Mouse (Mus musculus) layer of hippocampus, postnatal 10 days (tissue): ENCODE measurements around the gene Lama5. TPM values are rescaled to one million over a fixed set of nuclear protein-coding genes. Genes with fewer than 3 reads are reported as not detected.
A peak's percentile ranks its signal among the peaks of the same experiment; 100 is the strongest.
"Not testable (repeated sequence)": the region's sequence is repeated elsewhere in the genome, so short reads cannot be mapped to it uniquely, and the experiment has no call there.

Experiments
- DNase-seq, 2 experiments: peaks; one replicate each; pipeline ENCODE4 v3.0.0; 2021; ENCODE audit warnings: low spot score in 2 of 2
- total RNA-seq, 2 experiments: library from RNA; stranded (reverse); gene quantifications; 2 replicates each; pipeline ENCODE4 v1.2.3; 2021

The Lama5 gene
- total RNA-seq, 2 experiments from 2014 or later, result 8.1 to 9.6 TPM

DNA sequence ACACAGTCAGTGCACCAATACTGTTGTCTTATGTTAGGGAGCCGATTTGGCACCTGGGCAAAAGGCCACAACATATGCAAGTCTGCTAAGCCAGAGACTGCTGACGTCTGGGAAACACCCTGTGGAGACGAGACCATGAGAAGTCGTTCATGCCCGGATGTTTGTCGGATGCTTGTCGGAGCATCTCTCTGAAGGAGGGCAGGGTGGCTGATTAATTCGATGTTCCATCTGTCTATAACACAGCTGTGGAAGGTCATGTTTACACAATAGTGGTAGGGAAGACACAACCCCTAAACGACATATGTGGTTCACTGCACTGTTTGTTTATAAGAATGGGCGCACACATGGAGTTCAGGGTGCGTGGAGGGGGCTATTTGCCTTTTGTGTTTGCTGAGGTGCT, 25.0 kb downstream of the Lama5 start:
- no peak for DNase-seq

- DNase-seq, result no peak
Measured at GRCm38 (mm10) chr2:180198782-180199181, 26.9 kb downstream of the Lama5 start.

GRCm38 (mm10) chr2:180197323-180198037, 28.2 kb downstream of the Lama5 start:
- no peak for DNase-seq

DNA sequence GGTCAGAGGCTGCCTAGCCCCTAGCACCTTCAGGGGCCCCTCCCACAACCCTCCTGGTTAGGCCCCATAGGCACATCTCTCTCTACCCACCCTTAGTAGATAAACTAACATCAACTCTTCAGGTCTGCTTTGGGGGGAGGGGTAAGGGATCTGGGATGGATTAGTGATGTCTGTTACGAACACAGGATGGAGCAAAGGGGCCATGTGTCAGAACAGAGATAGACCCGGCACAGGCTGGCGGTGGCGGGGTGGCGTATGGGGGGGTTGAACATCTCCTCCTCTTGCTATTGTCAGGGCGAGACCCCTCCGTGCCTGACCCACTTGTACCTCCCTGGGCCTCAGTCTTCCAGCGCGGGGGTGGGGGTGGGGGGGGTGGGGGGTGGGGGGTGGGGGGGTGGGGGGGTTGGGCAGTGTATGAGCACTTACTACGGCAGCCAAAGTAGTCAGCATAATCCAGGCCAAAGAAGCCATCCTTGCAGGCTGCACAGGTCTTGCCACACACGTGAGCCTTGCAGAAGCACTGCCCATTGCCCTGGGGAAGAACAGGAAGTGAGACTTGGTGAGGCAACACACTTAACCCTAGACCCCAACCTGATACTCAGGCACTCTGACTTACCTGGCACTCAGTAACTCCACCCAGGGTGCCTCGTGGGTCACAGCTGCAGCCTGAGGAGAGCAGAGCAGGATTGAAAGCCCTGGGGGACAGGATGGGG, 28.9 kb downstream of the Lama5 start:
- no peak for DNase-seq

DNA sequence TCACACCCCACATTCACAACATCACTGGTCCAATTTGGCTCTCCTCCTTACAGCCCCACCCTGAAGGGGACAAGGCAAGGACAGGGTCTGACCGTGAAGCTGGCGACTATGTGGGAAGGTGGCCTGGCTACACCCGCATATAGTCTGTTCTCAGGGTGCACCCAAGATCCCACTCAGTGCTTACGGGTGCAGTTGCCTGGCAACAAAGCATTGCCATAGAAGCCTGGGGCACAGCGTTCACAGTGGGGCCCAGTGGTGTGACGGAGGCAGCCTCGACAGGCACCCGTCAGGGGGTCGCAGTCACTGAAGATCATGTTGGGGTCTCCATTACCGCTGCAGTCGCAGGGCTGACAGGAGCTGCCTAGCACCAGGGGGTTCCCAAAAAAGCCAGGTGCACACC, 38.3 kb downstream of the Lama5 start:
- DNase-seq, result no peak

GRCm38 (mm10) chr2:180185686-180186085, 40.0 kb downstream of the Lama5 start:
- DNase-seq, result no peak

DNA sequence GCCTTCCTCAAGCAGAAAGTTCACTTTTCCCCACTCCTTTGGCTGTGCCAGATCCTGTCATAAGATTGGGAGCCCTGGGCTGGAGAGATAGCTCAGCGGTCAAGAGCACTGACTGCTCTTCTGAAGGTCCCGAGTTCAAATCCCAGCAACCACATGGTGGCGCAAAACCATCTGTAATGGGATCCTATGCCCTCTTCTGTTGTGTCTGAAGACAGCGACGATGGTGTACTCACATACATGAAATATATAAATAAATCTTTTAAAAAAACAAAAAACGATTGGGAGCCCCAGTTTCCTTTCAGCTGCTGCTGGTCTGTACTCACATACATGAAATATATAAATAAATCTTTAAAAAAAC, 40.9 kb downstream of the Lama5 start:
- no peak for DNase-seq

GRCm38 (mm10) chr2:180184011-180184751, 41.5 kb downstream of the Lama5 start:
- peak in 1 of 2 experiments; percentile 61 for DNase-seq

GRCm38 (mm10) chr2:180181542-180181941, 44.1 kb downstream of the Lama5 start:
- DNase-seq, result no peak

- DNase-seq, result no peak
Measured at GRCm38 (mm10) chr2:180175725-180176124, 49.9 kb downstream of the Lama5 start.

DNA sequence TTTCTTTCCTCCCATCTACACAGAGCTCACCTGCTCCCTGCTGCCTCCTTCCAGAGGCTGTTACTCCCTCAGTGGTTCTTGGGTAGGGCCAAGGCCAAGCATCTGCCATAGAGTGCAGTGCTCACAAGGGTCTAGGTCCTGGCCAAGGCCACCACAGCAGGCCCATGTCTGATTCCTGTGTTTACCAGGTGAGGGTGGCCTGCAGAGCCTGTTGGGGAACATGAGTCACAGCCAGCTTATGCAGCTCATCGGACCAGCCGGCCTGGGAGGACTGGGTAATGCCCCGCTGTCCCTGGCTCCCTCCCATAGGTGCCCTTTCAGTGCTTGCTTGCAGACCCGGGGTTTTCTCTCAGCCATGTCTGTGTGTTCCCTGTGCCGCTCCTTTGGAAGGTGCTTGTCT, 51.5 kb downstream of the Lama5 start:
- DNase-seq, result no peak

DNA sequence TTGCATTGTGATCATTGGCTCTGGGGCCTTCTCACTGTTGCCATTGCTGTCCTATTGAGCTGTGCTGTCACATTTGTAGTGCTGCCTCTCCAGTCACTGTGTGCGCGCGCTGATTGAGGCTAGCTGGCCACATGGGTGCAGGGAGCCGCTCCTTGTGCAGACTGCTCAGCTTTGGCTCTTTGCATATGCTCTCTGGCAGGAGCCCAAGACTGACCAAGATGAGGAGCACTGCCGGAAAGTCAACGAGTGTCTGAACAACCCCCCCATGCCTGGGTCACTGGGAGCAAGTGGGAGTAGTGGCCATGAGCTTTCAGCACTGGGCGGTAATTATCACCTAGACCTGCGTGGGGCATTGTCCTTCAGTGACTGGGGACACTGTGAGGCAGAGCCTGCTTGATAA, 51.9 kb downstream of the Lama5 start:
- not testable (repeated sequence) for DNase-seq

DNA sequence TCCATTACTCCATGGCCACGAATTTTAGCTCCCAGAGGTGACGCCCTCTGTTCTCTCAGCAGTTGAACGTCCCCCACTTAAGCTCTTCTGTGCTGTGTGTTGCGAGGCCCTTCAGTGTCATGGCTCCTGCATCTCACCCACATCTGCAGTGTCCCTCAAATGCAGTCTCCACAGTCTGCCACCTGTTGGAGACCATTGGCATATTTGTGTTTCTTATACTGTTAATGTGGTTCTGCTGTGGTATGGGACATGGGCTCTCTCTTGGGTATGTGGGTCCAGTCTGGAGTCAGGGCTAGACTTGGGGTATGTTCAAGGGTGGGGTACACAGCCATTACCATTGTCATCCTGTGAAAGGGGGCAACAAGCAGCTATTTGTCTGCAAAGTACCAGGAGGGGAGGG, 52.5 kb downstream of the Lama5 start:
- no peak for DNase-seq

DNA sequence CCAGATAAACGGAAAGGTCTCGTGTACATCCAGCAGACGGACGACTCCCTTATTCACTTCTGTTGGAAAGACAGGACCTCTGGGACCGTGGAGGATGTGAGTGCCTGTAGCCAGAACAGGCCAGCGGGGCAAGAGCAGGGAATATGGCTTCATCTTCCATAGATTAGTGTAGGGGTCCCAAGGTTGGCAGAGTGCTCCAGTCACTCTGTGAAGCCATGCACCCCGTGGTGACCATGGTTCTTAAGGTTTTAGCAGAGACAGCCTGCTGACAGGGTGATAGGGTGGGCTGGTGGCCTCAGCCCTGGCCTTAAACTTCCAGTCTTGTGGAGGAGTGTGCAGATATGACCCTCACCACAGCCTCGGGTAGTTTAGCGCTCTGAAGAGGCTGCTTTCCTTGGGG, 53.5 kb downstream of the Lama5 start:
- no peak for DNase-seq

- no peak for DNase-seq
Measured at GRCm38 (mm10) chr2:180171522-180172070, 54.1 kb downstream of the Lama5 start.

DNA sequence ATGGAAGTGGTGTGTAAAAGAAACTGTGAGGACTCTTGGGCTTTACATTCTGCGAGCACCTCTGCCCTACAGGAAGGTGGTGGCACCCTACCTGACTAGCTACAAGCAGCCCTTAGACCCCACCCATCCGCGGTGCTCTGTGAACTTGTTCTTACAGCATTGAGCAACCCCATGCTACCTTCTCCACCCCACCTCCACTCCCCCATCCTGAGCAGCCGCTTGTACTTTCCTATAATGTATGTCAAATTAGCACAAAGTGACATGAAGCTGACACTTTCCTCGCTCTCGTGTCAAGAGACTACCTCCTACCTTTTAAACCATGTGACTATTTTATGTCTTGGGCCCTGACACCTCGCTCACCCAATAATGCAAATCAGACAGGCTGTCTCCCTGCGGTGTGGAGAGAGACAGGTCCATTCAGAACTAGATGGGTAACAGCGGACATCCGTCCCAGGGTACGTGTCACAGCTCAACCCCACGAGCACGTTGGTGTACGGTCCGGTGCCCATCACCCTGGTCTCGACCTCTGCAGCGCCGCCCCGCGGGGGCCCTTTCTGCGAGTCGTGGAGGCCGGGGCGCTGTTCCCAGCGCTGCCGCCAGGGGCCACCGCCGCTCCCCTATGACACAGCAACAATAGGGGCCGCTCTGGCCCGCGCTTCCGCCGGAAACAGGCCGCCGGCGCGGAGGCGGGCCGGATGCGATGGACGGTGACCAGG, 54.7 kb downstream of the Lama5 start, which contains the start of gene Adrm1:
Gene Adrm1, plus strand, starts transcription at position 680 of the 716 bp plus-strand sequence.
- DNase-seq, result peak; percentile 98 to 99

DNA sequence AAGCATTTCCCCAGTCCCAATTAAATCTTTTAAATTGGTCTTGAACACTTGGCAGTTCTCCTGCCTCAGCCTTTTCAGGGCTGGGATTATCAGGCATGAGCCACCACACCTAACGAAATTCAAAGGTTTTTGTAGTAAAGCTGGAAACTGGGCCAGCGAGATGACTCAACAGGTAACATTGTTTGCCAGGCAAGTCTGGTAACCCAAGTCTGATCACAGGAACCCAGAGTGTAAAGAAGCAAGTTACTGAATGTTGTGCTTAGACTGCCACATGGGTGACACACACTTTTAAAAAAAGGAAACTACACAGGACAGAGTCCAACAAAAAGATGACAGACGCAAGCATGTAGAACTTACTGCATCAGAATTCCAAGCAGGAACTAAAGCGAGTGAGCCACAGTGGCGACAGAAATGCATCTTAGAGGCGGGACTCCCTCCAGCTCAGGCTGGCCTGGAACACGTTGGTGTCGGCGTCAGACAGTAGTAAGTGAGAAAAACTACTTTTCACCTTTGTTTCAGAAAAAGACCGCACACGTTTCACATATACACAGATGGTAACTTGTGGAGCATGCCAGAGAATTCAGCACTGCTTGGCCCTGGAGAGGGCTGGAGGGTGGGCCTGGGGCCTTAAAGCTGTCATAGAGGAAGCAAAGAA, 55.4 kb downstream of the Lama5 start:
- no peak for DNase-seq

DNA sequence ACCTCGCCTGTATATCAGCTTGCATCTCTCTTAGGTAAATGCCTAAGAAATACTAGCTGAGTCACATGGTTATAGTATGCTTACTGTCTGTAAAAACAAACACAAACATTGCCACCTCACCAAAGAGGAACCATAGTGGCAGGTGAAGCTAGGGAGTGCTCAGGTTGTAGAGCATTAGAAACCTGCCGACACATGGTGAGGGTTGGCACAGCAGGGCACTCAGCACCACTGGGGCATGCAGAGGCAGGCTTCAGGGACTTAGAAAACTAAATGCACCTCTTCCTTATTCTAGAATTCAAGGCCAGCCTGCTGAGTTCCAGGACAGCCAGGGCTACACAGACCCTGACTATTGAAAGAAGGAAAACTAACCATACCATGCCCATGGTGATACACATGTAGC, 58.8 kb downstream of the Lama5 start:
- DNase-seq, result no peak

DNA sequence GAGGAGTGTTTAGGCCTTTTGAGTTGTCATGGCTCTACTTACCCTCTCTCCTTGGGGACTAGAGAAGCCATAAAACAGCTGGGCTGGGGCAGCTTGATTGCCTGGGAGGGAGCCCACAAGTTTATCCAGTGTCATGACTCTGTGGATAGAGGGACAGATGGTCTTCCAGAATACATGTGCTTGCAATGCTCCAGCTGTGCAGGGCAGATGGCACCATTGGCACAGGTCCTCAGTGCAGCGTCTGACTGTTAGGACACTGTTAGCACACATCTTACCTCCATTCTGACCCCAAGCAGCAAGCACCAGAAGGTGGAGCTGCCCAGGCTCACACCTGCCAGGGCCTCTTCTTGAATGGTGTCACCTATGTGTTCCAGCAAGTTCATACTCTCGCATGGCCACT, 59.8 kb downstream of the Lama5 start:
- no peak for DNase-seq

GRCm38 (mm10) chr2:180158627-180159026, 67.0 kb downstream of the Lama5 start:
- DNase-seq, result no peak

- no peak for DNase-seq
Measured at GRCm38 (mm10) chr2:180154796-180155195, 70.9 kb downstream of the Lama5 start.
